Mouse (Mus musculus) myocyte (in vitro differentiated cells): ENCODE results near the gene Kcnk7. TPM values are rescaled to one million over a fixed set of nuclear protein-coding genes. Genes with fewer than 3 reads are reported as not detected.

ENCODE experiments used
- H3K27me3 ChIP-seq: one replicate; pipeline ENCODE4 v1.6.1; 2011; ENCODE audit not compliant: control insufficient read depth, insufficient read depth, insufficient read length
- H3K36me3 ChIP-seq: one replicate; pipeline ENCODE4 v1.6.1; 2011; ENCODE audit not compliant: control insufficient read depth, insufficient read depth
- H3K4me2 ChIP-seq: one replicate; pipeline ENCODE4 v1.6.1; 2011; ENCODE audit warnings: low read depth, control low read depth
- H3K4me3 ChIP-seq: one replicate; pipeline ENCODE4 v1.5.1; 2011; ENCODE audit warnings: mild to moderate bottlenecking, control low read depth, moderate library complexity
- H3K79me2 ChIP-seq: one replicate; pipeline ENCODE4 v1.6.1; 2011; ENCODE audit not compliant: control insufficient read depth, insufficient read depth
- H3ac ChIP-seq: one replicate; pipeline ENCODE4 v1.6.1; 2011; ENCODE audit not compliant: control insufficient read depth, insufficient read length
- CEBPB ChIP-seq: IDR thresholded peaks from 2 replicates; pipeline ENCODE4 v1.6.1; 2011; ENCODE audit warnings: mild to moderate bottlenecking, moderate library complexity; ENCODE audit not compliant: poor library complexity, insufficient read depth, severe bottlenecking
- E2F4 ChIP-seq: IDR thresholded peaks from one replicate; pipeline ENCODE4 v1.6.1; 2011; ENCODE audit warnings: mild to moderate bottlenecking, control low read depth, moderate library complexity; ENCODE audit not compliant: insufficient read depth
- MAX ChIP-seq: IDR thresholded peaks from one replicate; pipeline ENCODE4 v1.6.1; 2011; ENCODE audit warnings: low read depth, mild to moderate bottlenecking, control low read depth
- MYOD1 ChIP-seq, 3 experiments: IDR thresholded peaks; one replicate each; pipeline ENCODE4 v1.6.1; 2011; ENCODE audit warnings: control low read depth in 2 of 3, low read depth in 2 of 3, mild to moderate bottlenecking in 2 of 3, moderate library complexity in 1 of 3; ENCODE audit not compliant: insufficient read length in 2 of 3, control insufficient read depth in 1 of 3
- MYOG ChIP-seq, 3 experiments: IDR thresholded peaks; one replicate each; pipeline ENCODE4 v1.6.1; 2011; ENCODE audit warnings: control low read depth in 2 of 3, low read depth in 2 of 3, mild to moderate bottlenecking in 2 of 3; ENCODE audit not compliant: insufficient read length in 2 of 3, control insufficient read depth in 1 of 3, insufficient read depth in 1 of 3
- POLR2A ChIP-seq: IDR thresholded peaks from one replicate; pipeline ENCODE4 v1.6.1; 2011; ENCODE audit warnings: low read depth, mild to moderate bottlenecking, control low read depth, moderate library complexity; ENCODE audit not compliant: insufficient read length
- POLR2AphosphoS2 ChIP-seq: IDR thresholded peaks from one replicate; pipeline ENCODE4 v1.6.1; 2011; ENCODE audit warnings: low read depth, control low read depth; ENCODE audit not compliant: insufficient read length
- REST ChIP-seq: IDR thresholded peaks from one replicate; pipeline ENCODE4 v1.6.1; 2011; ENCODE audit warnings: mild to moderate bottlenecking, control low read depth, moderate library complexity; ENCODE audit not compliant: insufficient read depth, insufficient read length
- SRF ChIP-seq: IDR thresholded peaks from one replicate; pipeline ENCODE4 v1.6.1; 2011; ENCODE audit warnings: low read depth; ENCODE audit not compliant: control insufficient read depth, insufficient read length
- TCF12 ChIP-seq: IDR thresholded peaks from one replicate; pipeline ENCODE4 v1.6.1; 2011; ENCODE audit warnings: mild to moderate bottlenecking, control low read depth; ENCODE audit not compliant: poor library complexity, insufficient read depth, severe bottlenecking
- TCF3 ChIP-seq: IDR thresholded peaks from one replicate; pipeline ENCODE4 v1.6.1; 2011; ENCODE audit warnings: low read depth, control low read depth; ENCODE audit not compliant: insufficient read length
- USF1 ChIP-seq: IDR thresholded peaks from one replicate; pipeline ENCODE4 v1.6.1; 2011; ENCODE audit warnings: low read depth, mild to moderate bottlenecking, control low read depth, moderate library complexity
- polyA plus RNA-seq: library from polyadenylated mRNA; unstranded; fragments of >200 nt; fragmentation: generic; extraction: Trizol; gene quantifications from one replicate; pipeline ENCODE4 v1.2.1, GENCODE M21; 2012; ENCODE audit warnings: missing spikeins

Kcnk7 gene
- polyA plus RNA-seq, 1 experiment, result 0.12 TPM

- peaks cover 52% of the 10 kb centered on the region for H3K79me2 ChIP-seq
- peak overlapping the region; percentile 22 for H3ac ChIP-seq
- H3K4me2 ChIP-seq, result peak overlapping the region; percentile 95
- no peaks in the 10 kb centered on the region for H3K27me3 ChIP-seq
- TF ChIP-seq POLR2AphosphoS2 (peak; percentile 37), E2F4 (no peak), POLR2A (peak; percentile 61), MYOD1 (IDR thresholded peaks at IDR 0.05; ENCODE audit: control insufficient read depth in 1 of 3, insufficient read length in 2 of 3, low read depth in 2 of 3) (peak in 2 of 3 experiments; percentile 4 to 62), MYOG (IDR thresholded peaks at IDR 0.05; ENCODE audit: control insufficient read depth in 1 of 3, insufficient read depth in 1 of 3, insufficient read length in 2 of 3, low read depth in 2 of 3) (peak in 2 of 3 experiments; percentile 47 to 75), USF1 (no peak)
- H3K36me3 ChIP-seq, result peaks cover 3% of the 10 kb centered on the region
- H3K4me3 ChIP-seq, result peak overlapping the region; percentile 94
These were observed 14.4 kb upstream of the Kcnk7 start for GRCm38 (mm10) chr19:5689565-5690342.

- Histone ChIP-seq H3ac (peak overlapping the region; percentile 22), H3K4me3 (peak overlapping the region; percentile 94), H3K79me2 (peaks cover 52% of the 10 kb centered on the region), H3K27me3 (no peaks in the 10 kb centered on the region), H3K36me3 (peaks cover 3% of the 10 kb centered on the region), H3K4me2 (peak overlapping the region; percentile 95)
- TF ChIP-seq MYOD1 (IDR thresholded peaks at IDR 0.05; ENCODE audit: control insufficient read depth in 1 of 3, insufficient read length in 2 of 3, low read depth in 2 of 3), result peak in 1 of 3 experiments; percentile 18
- TF ChIP-seq POLR2AphosphoS2, result no peak
- peak in 2 of 3 experiments; percentile 14 to 32 for TF ChIP-seq MYOG (IDR thresholded peaks at IDR 0.05; ENCODE audit: control insufficient read depth in 1 of 3, insufficient read depth in 1 of 3, insufficient read length in 2 of 3, low read depth in 2 of 3)
These were observed 13.8 kb upstream of the Kcnk7 start for GRCm38 (mm10) chr19:5690343-5690735.

- Histone ChIP-seq H3K79me2 (peaks cover 52% of the 10 kb centered on the region), H3K4me3 (peak overlapping the region; percentile 94), H3K4me2 (peak overlapping the region; percentile 95), H3ac (no peak overlapping the region), H3K27me3 (no peaks in the 10 kb centered on the region), H3K36me3 (peaks cover 3% of the 10 kb centered on the region)
- TF ChIP-seq MYOD1 (IDR thresholded peaks at IDR 0.05; ENCODE audit: control insufficient read depth in 1 of 3, insufficient read length in 2 of 3, low read depth in 2 of 3) (no peak), MAX (no peak), POLR2AphosphoS2 (no peak), REST (no peak), TCF3 (no peak), MYOG (IDR thresholded peaks at IDR 0.05; ENCODE audit: control insufficient read depth in 1 of 3, insufficient read depth in 1 of 3, insufficient read length in 2 of 3, low read depth in 2 of 3) (no peak), SRF (no peak), E2F4 (no peak), TCF12 (no peak), CEBPB (no peak), USF1 (no peak)
These were observed 12.6 kb upstream of the Kcnk7 start for GRCm38 (mm10) chr19:5691601-5692000.

GRCm38 (mm10) chr19:5692086-5692912 lies 11.9 kb upstream of the Kcnk7 start:
- TF ChIP-seq E2F4 (no peak), TCF12 (no peak), CEBPB (no peak), REST (no peak), POLR2AphosphoS2 (no peak), MYOG (IDR thresholded peaks at IDR 0.05; ENCODE audit: control insufficient read depth in 1 of 3, insufficient read depth in 1 of 3, insufficient read length in 2 of 3, low read depth in 2 of 3) (no peak), SRF (no peak), USF1 (no peak), TCF3 (no peak), POLR2A (no peak), MYOD1 (IDR thresholded peaks at IDR 0.05; ENCODE audit: control insufficient read depth in 1 of 3, insufficient read length in 2 of 3, low read depth in 2 of 3) (no peak), MAX (no peak)
- peaks cover 50% of the 10 kb centered on the region for H3K79me2 ChIP-seq
- peak overlapping the region; percentile 94 for H3K4me3 ChIP-seq
- H3ac ChIP-seq, result no peak overlapping the region
- no peaks in the 10 kb centered on the region for H3K27me3 ChIP-seq
- peaks cover 3% of the 10 kb centered on the region for H3K36me3 ChIP-seq
- H3K4me2 ChIP-seq, result peak overlapping the region; percentile 95
